Mouse (Mus musculus) forebrain, postnatal 0 days (tissue): ENCODE measurements at regions not wholly inside any gene's neighbourhood (a gene's known extent, or its start where the extent isn't known, plus 50 kb on each side); places are given as distances from the start of the nearest gene placed in this dataset.

Experiments used
- ATAC-seq: fragments of 200-750 bp; cut with Nextera tagmentation; 2 replicates; pipeline ENCODE4 v1.8.0; 2017; ENCODE audit warnings: mild to moderate bottlenecking, moderate library complexity
- DNase-seq: peaks from one replicate; pipeline ENCODE4 v3.0.0-alpha.2; 2015
- H3K27ac ChIP-seq: fragments of 300-500 bp; sonication (generic); 2 replicates; pipeline ENCODE4 v1.5.1; 2014; ENCODE audit warnings: low read depth, mild to moderate bottlenecking, antibody characterized with exemption, low read length, moderate library complexity, mixed read lengths
- H3K27me3 ChIP-seq: fragments of 300-500 bp; sonication (generic); 2 replicates; pipeline ENCODE4 v1.6.1; 2014; ENCODE audit warnings: mild to moderate bottlenecking, low read length, mixed read lengths; ENCODE audit not compliant: insufficient read depth
- H3K36me3 ChIP-seq: fragments of 300-500 bp; sonication (generic); 2 replicates; pipeline ENCODE4 v1.6.1; 2014; ENCODE audit warnings: mild to moderate bottlenecking, moderate library complexity; ENCODE audit not compliant: insufficient read depth
- H3K4me1 ChIP-seq: fragments of 300-500 bp; sonication (generic); 2 replicates; pipeline ENCODE4 v1.6.1; 2014; ENCODE audit warnings: antibody characterized with exemption; ENCODE audit not compliant: insufficient read depth
- H3K4me2 ChIP-seq: fragments of 300-500 bp; sonication (generic); 2 replicates; pipeline ENCODE4 v1.6.1; 2014; ENCODE audit warnings: low read depth, mild to moderate bottlenecking, moderate library complexity
- H3K4me3 ChIP-seq: fragments of 300-500 bp; sonication (generic); 2 replicates; pipeline ENCODE4 v1.5.1; 2014; ENCODE audit warnings: low read depth, low read length, mixed read lengths
- H3K9ac ChIP-seq: fragments of 300-500 bp; sonication (generic); 2 replicates; pipeline ENCODE4 v1.6.1; 2014; ENCODE audit warnings: mild to moderate bottlenecking
- H3K9me3 ChIP-seq: fragments of 300-500 bp; sonication (generic); 2 replicates; pipeline ENCODE4 v1.6.1; 2016; ENCODE audit warnings: low read length
- CTCF ChIP-seq: sonication (generic); IDR thresholded peaks from 2 replicates; pipeline ENCODE4 v1.5.1; 2016; ENCODE audit warnings: antibody characterized with exemption, control low read depth, low read depth
- WGBS: fragments of 180-500 bp; shearing (Covaris S2); extraction: QIAGEN DNeasy Blood & Tissue Kit; methylation state at CpG from one replicate; pipeline ENCODE4 v1.1.7; 2014; 5-methylcytosine and 5-hydroxymethylcytosine counted together

- H3K4me2 ChIP-seq, result no peak overlapping the region
- ATAC-seq, result peak; percentile 78
- no peaks in the 10 kb centered on the region for H3K27me3 ChIP-seq
- 45% methylated on average over 1 of the region's 1 CpGs for WGBS
- no peaks in the 10 kb centered on the region for H3K9me3 ChIP-seq
- no peak overlapping the region for H3K9ac ChIP-seq
- 0 out of 2 replicates have a peak overlapping the region, but pooled peaks have one; percentile 35 for H3K27ac ChIP-seq
- H3K4me1 ChIP-seq, result no peaks in the 10 kb centered on the region
- peak; percentile 48 for DNase-seq
- H3K36me3 ChIP-seq, result no peaks in the 10 kb centered on the region
- H3K4me3 ChIP-seq, result no peak overlapping the region
- no peak for TF ChIP-seq CTCF
Measured at GRCm38 (mm10) chr1:194452480-194452879, 165.5 kb upstream of the Plxna2 start.

- Histone ChIP-seq H3K9me3 (no peaks in the 10 kb centered on the region), H3K36me3 (no peaks in the 10 kb centered on the region), H3K9ac (no peak overlapping the region), H3K4me2 (no peak overlapping the region), H3K27me3 (no peaks in the 10 kb centered on the region), H3K27ac (no peak overlapping the region), H3K4me1 (no peaks in the 10 kb centered on the region), H3K4me3 (no peak overlapping the region)
- ATAC-seq, result no peak
- 95% methylated on average over 1 of the region's 1 CpGs for WGBS
- DNase-seq, result no peak
- TF ChIP-seq CTCF, result no peak
Measured at GRCm38 (mm10) chr1:194443681-194444080, 174.3 kb upstream of the Plxna2 start.

- DNase-seq, result no peak
- Histone ChIP-seq H3K36me3 (no peaks in the 10 kb centered on the region), H3K4me2 (no peak overlapping the region), H3K9ac (no peak overlapping the region), H3K27me3 (no peaks in the 10 kb centered on the region), H3K4me1 (no peaks in the 10 kb centered on the region), H3K9me3 (no peaks in the 10 kb centered on the region), H3K4me3 (no peak overlapping the region), H3K27ac (no peak overlapping the region)
- 73% methylated on average over 5 of the region's 5 CpGs for WGBS
- no peak for ATAC-seq
- no peak for TF ChIP-seq CTCF
Measured at GRCm38 (mm10) chr1:194437301-194437700, 180.7 kb upstream of the Plxna2 start.

DNA sequence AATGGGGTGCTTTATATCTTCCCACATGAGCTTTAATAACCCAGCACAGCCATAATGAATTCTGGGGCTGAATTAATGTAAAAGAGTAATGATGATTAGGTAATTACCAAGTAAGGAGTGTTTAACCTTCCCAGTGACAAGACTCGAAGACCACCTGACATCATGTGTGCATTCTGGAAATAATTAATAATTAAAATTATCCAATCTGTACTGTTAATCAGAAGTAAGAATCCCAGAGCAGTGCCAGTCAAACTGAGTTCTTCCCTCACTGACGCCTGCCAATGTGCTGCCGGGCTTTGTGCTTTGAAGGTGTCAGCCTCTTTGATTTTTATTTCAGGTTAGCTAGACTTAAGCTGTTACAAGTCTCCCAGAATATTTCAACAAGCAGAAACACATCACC is 183.0 kb upstream of the Plxna2 start:
- no peaks in the 10 kb centered on the region for H3K27me3 ChIP-seq
- H3K9ac ChIP-seq, result no peak overlapping the region
- H3K27ac ChIP-seq, result no peak overlapping the region
- 30% methylated on average over 3 of the region's 3 CpGs for WGBS
- TF ChIP-seq CTCF, result no peak
- no peak overlapping the region for H3K4me3 ChIP-seq
- no peaks in the 10 kb centered on the region for H3K9me3 ChIP-seq
- no peaks in the 10 kb centered on the region for H3K4me1 ChIP-seq
- H3K36me3 ChIP-seq, result no peaks in the 10 kb centered on the region
- ATAC-seq, result peak; percentile 58; the same call in 1 of the 2 replicates
- DNase-seq, result no peak
- H3K4me2 ChIP-seq, result no peak overlapping the region

GRCm38 (mm10) chr1:194428586-194428985 is 189.4 kb upstream of the Plxna2 start:
- ATAC-seq (no peak), DNase-seq (no peak)
- no peak overlapping the region for H3K27ac ChIP-seq
- TF ChIP-seq CTCF, result no peak
- H3K9me3 ChIP-seq, result no peaks in the 10 kb centered on the region
- no peak overlapping the region for H3K4me2 ChIP-seq
- H3K4me1 ChIP-seq, result no peaks in the 10 kb centered on the region
- no peak overlapping the region for H3K4me3 ChIP-seq
- no peaks in the 10 kb centered on the region for H3K27me3 ChIP-seq
- H3K36me3 ChIP-seq, result no peaks in the 10 kb centered on the region
- WGBS, result 88% methylated on average over 3 of the region's 3 CpGs
- H3K9ac ChIP-seq, result no peak overlapping the region

DNA sequence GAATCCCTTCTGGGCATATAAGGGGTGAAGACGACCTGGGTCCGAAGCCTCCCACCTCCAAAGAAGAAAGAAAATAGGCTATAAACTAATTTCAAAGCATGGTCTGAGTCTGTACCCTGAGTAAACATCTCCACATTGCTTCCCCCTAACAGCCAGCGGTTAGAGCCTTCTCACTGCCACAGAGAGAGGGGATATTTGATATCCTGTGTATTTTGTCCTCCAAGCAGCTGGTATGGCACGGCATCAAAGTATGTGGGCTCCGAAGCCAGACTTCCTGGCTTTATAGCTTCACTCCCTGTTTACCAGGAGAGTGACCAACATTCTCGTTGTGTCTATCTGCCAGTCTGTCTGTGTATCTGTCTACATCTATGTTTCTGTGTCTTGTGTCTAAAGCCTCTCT is 191.7 kb upstream of the Plxna2 start:
- Histone ChIP-seq H3K9me3 (no peaks in the 10 kb centered on the region), H3K27me3 (no peaks in the 10 kb centered on the region), H3K4me3 (no peak overlapping the region), H3K27ac (no peak overlapping the region), H3K36me3 (no peaks in the 10 kb centered on the region), H3K4me2 (no peak overlapping the region), H3K9ac (no peak overlapping the region), H3K4me1 (no peaks in the 10 kb centered on the region)
- DNase-seq (no peak), ATAC-seq (no peak)
- 88% methylated on average over 6 of the region's 6 CpGs for WGBS
- TF ChIP-seq CTCF, result no peak

- no peak for TF ChIP-seq CTCF
- WGBS, result 90% methylated on average over 2 of the region's 2 CpGs
Measured at GRCm38 (mm10) chr1:194424201-194424600, 193.8 kb upstream of the Plxna2 start.

DNA sequence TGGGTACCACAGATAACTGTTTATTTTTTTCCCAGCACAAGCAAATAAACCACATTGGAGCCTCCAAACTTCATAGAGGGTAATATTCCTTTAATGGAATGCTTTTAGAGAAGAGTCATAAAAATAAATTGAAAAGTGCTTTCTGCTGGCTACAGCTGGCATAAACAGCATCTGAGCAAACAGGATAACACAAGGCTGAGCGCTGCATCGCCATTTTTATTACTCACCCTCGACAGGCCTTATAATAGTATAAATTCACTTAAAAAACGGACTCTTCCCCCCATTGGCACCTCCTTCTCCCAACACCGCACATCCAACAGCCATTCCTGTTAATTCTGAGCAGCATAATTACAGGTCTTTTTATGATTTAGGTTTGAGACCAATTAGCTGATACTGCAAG is 205.8 kb upstream of the Plxna2 start:
- Histone ChIP-seq H3K27me3 (no peaks in the 10 kb centered on the region), H3K27ac (no peak overlapping the region), H3K9ac (no peak overlapping the region), H3K4me2 (no peak overlapping the region), H3K4me1 (no peaks in the 10 kb centered on the region), H3K36me3 (no peaks in the 10 kb centered on the region), H3K4me3 (no peak overlapping the region), H3K9me3 (no peaks in the 10 kb centered on the region)
- WGBS, result 46% methylated on average over 5 of the region's 5 CpGs
- DNase-seq, result peak; percentile 9
- no peak; the same call in 1 of the 2 replicates for ATAC-seq
- no peak for TF ChIP-seq CTCF

More at GRCm38 (mm10) chr1:194424201-194424600, 193.8 kb upstream of the Plxna2 start:
- H3K4me2 ChIP-seq, result no peak overlapping the region
- no peak overlapping the region for H3K9ac ChIP-seq
- no peaks in the 10 kb centered on the region for H3K9me3 ChIP-seq
- no peak for ATAC-seq
- no peak overlapping the region for H3K4me3 ChIP-seq
- no peaks in the 10 kb centered on the region for H3K27me3 ChIP-seq
- H3K36me3 ChIP-seq, result no peaks in the 10 kb centered on the region
- no peak for DNase-seq
- H3K27ac ChIP-seq, result no peak overlapping the region
- H3K4me1 ChIP-seq, result no peaks in the 10 kb centered on the region
